Mouse (Mus musculus): ENCODE results near the gene 4930402F06Rik. TPM values are rescaled to one million over a fixed set of nuclear protein-coding genes. Genes with fewer than 3 reads are reported as not detected.

The 4930402F06Rik gene
- polyA plus RNA-seq (2012; ENCODE audit: insufficient read depth, low replicate concordance): not detected in 2 replicates

- Histone ChIP-seq H3K4me1 (peaks cover 26% of the 10 kb centered on the region), H3K36me3 (replicated peaks; ENCODE audit: low read length) (peaks cover 20% of the 10 kb centered on the region), H3K4me3 (replicated peaks) (peak within 1 kb of the TSS; percentile 34), H3K27me3 (replicated peaks) (peaks cover 5% of the 10 kb centered on the region), H3K9me3 (peaks cover 9% of the 10 kb centered on the region; the same call in 1 of the 2 replicates)
- no peak for TF ChIP-seq FLI1 (IDR thresholded peaks at IDR 0.05; ENCODE audit: low read length)
- no peak for TF ChIP-seq GATA1 (IDR thresholded peaks at IDR 0.05; ENCODE audit: borderline replicate concordance, low read length)
Observed at GRCm38 (mm10) chr2:35397096-35397495, at the start of gene 4930402F06Rik. Gene 4930402F06Rik (minus strand): TSS chr2:35397175.

- H3K4me1 ChIP-seq: peaks cover 97% of the 10 kb centered on the region
- TF ChIP-seq FLI1 (IDR thresholded peaks at IDR 0.05; ENCODE audit: low read length) (no peak), GATA1 (IDR thresholded peaks at IDR 0.05; ENCODE audit: borderline replicate concordance, low read length) (no peak)
- peaks cover 70% of the 10 kb centered on the region for H3K36me3 ChIP-seq (replicated peaks; ENCODE audit: low read length)
- H3K27me3 ChIP-seq (replicated peaks): peaks cover 5% of the 10 kb centered on the region
- H3K4me3 ChIP-seq (replicated peaks): peak overlapping the region; percentile 65
- no peaks in the 10 kb centered on the region for H3K9me3 ChIP-seq
Observed at GRCm38 (mm10) chr2:35446300-35446699, 49.3 kb upstream of the 4930402F06Rik start.

- TF ChIP-seq GATA1 (IDR thresholded peaks at IDR 0.05; ENCODE audit: borderline replicate concordance, low read length) (no peak), FLI1 (IDR thresholded peaks at IDR 0.05; ENCODE audit: low read length) (no peak)
- H3K9me3 ChIP-seq: no peaks in the 10 kb centered on the region
- H3K4me3 ChIP-seq (replicated peaks): peak overlapping the region; percentile 89
- H3K4me1 ChIP-seq: peaks cover 97% of the 10 kb centered on the region
- peaks cover 5% of the 10 kb centered on the region for H3K27me3 ChIP-seq (replicated peaks)
- peaks cover 74% of the 10 kb centered on the region for H3K36me3 ChIP-seq (replicated peaks; ENCODE audit: low read length)
Observed at GRCm38 (mm10) chr2:35445610-35446009, 48.6 kb upstream of the 4930402F06Rik start.

DNA sequence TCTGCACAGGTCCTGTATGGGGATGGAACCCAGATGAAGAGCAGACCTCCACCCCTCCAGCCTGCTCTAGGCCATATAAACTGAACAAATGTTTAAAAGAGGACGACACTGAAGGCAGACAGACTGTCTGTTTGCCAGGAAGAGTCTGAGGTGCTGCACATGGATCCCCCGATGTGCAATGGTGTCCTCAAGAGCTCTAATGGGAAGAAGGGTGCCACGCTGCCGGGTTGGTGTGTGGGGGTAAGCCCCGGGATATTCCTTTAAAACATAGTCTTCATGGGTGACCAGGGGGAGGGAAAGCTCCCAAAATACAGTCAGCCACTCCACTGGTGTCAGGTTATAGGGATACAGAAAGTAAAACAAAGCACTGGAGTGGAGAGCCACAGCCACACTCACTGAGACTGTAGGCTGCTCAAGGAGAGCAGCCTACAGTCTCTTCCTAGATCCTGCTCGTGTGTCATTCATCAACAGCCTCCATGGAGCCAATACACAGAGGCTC lies 47.8 kb upstream of the 4930402F06Rik start:
- H3K4me3 ChIP-seq (replicated peaks): peak overlapping the region; percentile 89

DNA sequence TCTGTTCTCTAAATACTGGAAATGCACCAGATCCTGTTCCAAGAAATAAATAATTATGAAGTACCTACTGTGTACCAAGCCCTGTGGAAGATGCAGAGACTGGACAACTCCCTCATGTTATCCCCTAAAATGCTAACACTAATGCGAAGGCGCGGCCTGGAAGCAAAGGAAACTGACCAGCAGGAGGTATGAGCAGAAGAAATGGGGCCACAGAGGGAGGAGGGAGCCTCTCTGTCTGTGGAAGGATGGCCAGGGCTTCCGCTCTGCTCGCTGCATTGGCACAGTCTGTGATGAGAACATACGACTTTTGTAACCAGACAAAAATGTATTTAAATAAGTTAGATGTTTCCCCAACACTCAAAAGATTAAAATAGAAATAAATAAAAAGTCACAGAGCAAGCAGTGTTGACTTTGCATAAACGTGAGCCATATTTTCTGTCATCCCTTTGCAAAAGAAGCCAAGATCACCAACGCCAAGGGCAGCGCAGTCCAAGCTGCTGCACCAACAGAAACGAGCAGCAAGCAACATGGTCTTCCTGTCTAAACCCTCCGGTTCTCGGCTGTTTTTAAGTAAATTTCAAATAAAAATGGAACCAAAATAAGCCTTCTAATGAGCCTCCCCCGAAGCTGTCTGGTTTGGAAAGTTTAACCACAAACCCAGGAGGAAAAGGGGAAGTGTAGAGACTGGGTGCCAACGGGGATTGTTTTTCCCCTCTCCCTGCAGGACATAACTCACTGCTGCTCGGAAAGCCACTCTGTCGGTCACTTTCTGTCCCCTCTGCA lies 47.2 kb upstream of the 4930402F06Rik start:
- TF ChIP-seq FLI1 (IDR thresholded peaks at IDR 0.05; ENCODE audit: low read length) (no peak), GATA1 (IDR thresholded peaks at IDR 0.05; ENCODE audit: borderline replicate concordance, low read length) (no peak)
- Histone ChIP-seq H3K4me3 (replicated peaks) (peak overlapping the region; percentile 89), H3K36me3 (replicated peaks; ENCODE audit: low read length) (peaks cover 70% of the 10 kb centered on the region), H3K9me3 (no peaks in the 10 kb centered on the region), H3K27me3 (replicated peaks) (peaks cover 3% of the 10 kb centered on the region), H3K4me1 (peaks cover 91% of the 10 kb centered on the region)

More for the DNA sequence above, 47.8 kb upstream of the 4930402F06Rik start:
- H3K9me3 ChIP-seq: no peaks in the 10 kb centered on the region
- peaks cover 5% of the 10 kb centered on the region for H3K27me3 ChIP-seq (replicated peaks)
- H3K36me3 ChIP-seq (replicated peaks; ENCODE audit: low read length): peaks cover 72% of the 10 kb centered on the region
- H3K4me1 ChIP-seq: peaks cover 95% of the 10 kb centered on the region
- TF ChIP-seq FLI1 (IDR thresholded peaks at IDR 0.05; ENCODE audit: low read length): no peak
- no peak for TF ChIP-seq GATA1 (IDR thresholded peaks at IDR 0.05; ENCODE audit: borderline replicate concordance, low read length)

DNA sequence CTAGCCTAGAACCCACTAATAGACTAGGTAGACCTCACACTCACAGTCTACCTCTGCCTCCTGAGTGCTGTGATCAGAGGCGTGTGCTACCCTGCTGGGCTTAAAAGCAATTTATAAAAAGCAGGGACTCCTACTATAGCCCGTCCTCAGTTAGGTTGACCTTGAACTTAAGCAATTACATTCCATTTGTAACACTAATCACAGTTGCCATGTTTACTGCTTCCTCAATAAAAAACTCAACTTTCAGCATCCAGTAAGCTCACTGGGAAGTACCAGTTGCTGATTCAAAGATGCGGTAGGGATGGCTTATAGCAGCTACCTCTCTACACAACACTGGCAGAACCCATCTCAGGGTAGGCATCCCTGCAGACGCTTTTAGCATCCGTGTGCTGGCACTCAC lies 46.4 kb upstream of the 4930402F06Rik start:
- H3K4me1 ChIP-seq: peaks cover 87% of the 10 kb centered on the region
- H3K4me3 ChIP-seq (replicated peaks): peak overlapping the region; percentile 10
- H3K9me3 ChIP-seq: no peaks in the 10 kb centered on the region

DNA sequence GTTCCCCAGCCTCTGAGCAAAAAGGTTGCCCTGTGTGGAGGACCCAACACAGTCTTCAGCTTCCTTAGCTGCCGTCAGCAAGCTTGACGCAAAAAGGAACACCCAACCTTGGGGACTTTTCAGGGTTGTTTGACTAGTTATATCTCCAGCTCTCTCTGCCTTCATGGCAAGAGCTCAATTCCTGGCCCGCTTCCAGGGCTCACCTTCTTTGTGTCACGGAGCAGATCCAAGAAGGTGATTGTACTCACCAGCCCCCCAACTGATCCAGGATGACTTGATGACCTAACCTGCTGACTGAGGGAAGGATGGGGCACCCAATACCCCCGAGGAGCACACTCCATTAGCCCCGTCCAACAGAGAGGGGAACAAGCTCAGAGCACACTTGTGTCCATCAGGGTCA lies 45.1 kb upstream of the 4930402F06Rik start:
- Histone ChIP-seq H3K9me3 (no peaks in the 10 kb centered on the region), H3K36me3 (replicated peaks; ENCODE audit: low read length) (peaks cover 70% of the 10 kb centered on the region), H3K4me3 (replicated peaks) (no peak overlapping the region), H3K27me3 (replicated peaks) (peaks cover 3% of the 10 kb centered on the region), H3K4me1 (peaks cover 81% of the 10 kb centered on the region)
- no peak for TF ChIP-seq GATA1 (IDR thresholded peaks at IDR 0.05; ENCODE audit: borderline replicate concordance, low read length)
- TF ChIP-seq FLI1 (IDR thresholded peaks at IDR 0.05; ENCODE audit: low read length): no peak

More for the DNA sequence above, 46.4 kb upstream of the 4930402F06Rik start:
- Histone ChIP-seq H3K27me3 (replicated peaks) (peaks cover 3% of the 10 kb centered on the region), H3K36me3 (replicated peaks; ENCODE audit: low read length) (peaks cover 69% of the 10 kb centered on the region)
- no peak for TF ChIP-seq FLI1 (IDR thresholded peaks at IDR 0.05; ENCODE audit: low read length)
- no peak for TF ChIP-seq GATA1 (IDR thresholded peaks at IDR 0.05; ENCODE audit: borderline replicate concordance, low read length)

- TF ChIP-seq FLI1 (IDR thresholded peaks at IDR 0.05; ENCODE audit: low read length): no peak
- no peak for TF ChIP-seq GATA1 (IDR thresholded peaks at IDR 0.05; ENCODE audit: borderline replicate concordance, low read length)
- Histone ChIP-seq H3K36me3 (replicated peaks; ENCODE audit: low read length) (peaks cover 70% of the 10 kb centered on the region), H3K9me3 (no peaks in the 10 kb centered on the region), H3K4me3 (replicated peaks) (no peak overlapping the region), H3K4me1 (peaks cover 80% of the 10 kb centered on the region), H3K27me3 (replicated peaks) (no peaks in the 10 kb centered on the region)
Observed at GRCm38 (mm10) chr2:35441419-35441818, 44.4 kb upstream of the 4930402F06Rik start.

GRCm38 (mm10) chr2:35440480-35440879 lies 43.5 kb upstream of the 4930402F06Rik start:
- no peak for TF ChIP-seq GATA1 (IDR thresholded peaks at IDR 0.05; ENCODE audit: borderline replicate concordance, low read length)
- no peak for TF ChIP-seq FLI1 (IDR thresholded peaks at IDR 0.05; ENCODE audit: low read length)
- H3K4me1 ChIP-seq: peaks cover 75% of the 10 kb centered on the region
- H3K4me3 ChIP-seq (replicated peaks): no peak overlapping the region
- no peaks in the 10 kb centered on the region for H3K27me3 ChIP-seq (replicated peaks)
- H3K9me3 ChIP-seq: no peaks in the 10 kb centered on the region
- H3K36me3 ChIP-seq (replicated peaks; ENCODE audit: low read length): peaks cover 68% of the 10 kb centered on the region

DNA sequence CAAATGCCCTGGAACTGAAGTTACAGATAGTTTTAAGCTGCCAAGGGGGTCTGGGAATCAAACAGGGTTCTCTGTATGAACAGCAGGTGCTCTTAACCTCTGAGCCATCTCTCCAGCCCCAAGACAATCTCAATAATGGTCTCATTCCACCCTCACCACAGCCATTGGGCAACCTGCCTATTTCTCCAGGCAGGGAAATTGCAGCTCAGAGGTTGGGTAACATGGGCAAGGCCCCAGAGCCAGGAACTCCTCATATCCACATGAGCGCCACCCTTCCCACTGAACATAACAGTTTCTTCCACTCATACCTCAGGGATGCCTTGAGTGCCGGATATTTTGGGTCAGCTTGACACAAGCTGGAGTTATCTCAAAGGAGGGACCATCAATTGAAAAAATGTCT lies 40.8 kb upstream of the 4930402F06Rik start:
- H3K4me3 ChIP-seq (replicated peaks): no peak overlapping the region
- H3K27me3 ChIP-seq (replicated peaks): no peaks in the 10 kb centered on the region
- no peak for TF ChIP-seq FLI1 (IDR thresholded peaks at IDR 0.05; ENCODE audit: low read length)
- TF ChIP-seq GATA1 (IDR thresholded peaks at IDR 0.05; ENCODE audit: borderline replicate concordance, low read length): no peak
- peaks cover 87% of the 10 kb centered on the region for H3K36me3 ChIP-seq (replicated peaks; ENCODE audit: low read length)
- no peaks in the 10 kb centered on the region for H3K9me3 ChIP-seq
- H3K4me1 ChIP-seq: peaks cover 78% of the 10 kb centered on the region
